Mouse (Mus musculus) E14TG2a.4 (cell line): ENCODE measurements around the gene Ddc.

Experiments used
- CTCF ChIP-seq: conservative IDR thresholded peaks from 2 replicates; pipeline ENCODE4 v1.5.1; 2014; ENCODE audit warnings: low read length
- NANOG ChIP-seq: IDR thresholded peaks from 2 replicates; pipeline ENCODE4 v1.6.1; 2014; ENCODE audit warnings: borderline replicate concordance, low read length, mixed read lengths
- POU5F1 ChIP-seq: IDR thresholded peaks from 2 replicates; pipeline ENCODE4 v1.6.1; 2014; ENCODE audit warnings: low read length, borderline replicate concordance

DNA sequence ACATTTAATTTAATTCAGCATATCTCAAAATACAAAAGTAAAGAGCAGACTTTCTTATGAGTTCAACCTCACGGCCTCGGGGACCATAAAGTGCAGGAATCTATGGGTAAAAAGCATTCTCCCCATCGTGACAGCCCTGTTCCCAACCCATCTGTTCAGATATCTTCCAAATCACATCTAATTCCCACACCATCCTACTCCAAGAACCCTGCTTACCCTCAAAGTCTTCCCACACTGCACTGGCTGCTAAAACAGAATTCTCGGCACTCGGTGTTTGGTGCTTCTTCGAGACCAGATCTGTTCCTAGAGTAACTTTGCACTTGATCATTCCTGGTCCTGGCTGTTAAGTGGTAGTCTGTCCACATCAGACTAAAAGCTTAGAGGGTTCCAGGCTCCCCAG lies 119.6 kb downstream of the Ddc start:
- TF ChIP-seq CTCF (no peak), POU5F1 (no peak), NANOG (no peak)
